Mouse (Mus musculus) thymus, postnatal 14 days (tissue): ENCODE results near the gene Nckap5.

Experiments used
- DNase-seq: peaks from one replicate; pipeline ENCODE4 v3.0.0; 2021

The Nckap5 gene

DNA sequence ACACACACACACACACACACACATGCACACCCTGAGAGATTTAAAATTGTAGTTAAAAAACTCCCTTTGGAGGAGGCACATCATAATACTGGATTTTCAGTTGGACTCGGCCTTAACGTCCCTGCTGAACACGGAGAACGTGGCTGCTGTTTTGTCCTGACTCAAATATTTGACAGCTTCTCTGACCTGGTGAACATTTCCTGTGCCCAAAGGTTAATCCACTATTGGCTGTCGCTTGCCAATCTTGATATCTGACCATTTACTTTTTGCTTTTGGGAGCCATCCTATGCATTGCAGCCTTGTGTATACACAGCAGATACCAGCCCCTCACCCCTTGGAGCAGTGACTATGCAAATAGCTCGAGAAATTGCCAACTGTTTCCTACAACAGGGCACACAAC lies 862.9 kb downstream of the Nckap5 start:
- DNase-seq, result no peak

GRCm38 (mm10) chr1:125951026-125951425 lies 879.6 kb downstream of the Nckap5 start:
- DNase-seq, result no peak

GRCm38 (mm10) chr1:125949076-125949475 lies 881.5 kb downstream of the Nckap5 start:
- no peak for DNase-seq

DNA sequence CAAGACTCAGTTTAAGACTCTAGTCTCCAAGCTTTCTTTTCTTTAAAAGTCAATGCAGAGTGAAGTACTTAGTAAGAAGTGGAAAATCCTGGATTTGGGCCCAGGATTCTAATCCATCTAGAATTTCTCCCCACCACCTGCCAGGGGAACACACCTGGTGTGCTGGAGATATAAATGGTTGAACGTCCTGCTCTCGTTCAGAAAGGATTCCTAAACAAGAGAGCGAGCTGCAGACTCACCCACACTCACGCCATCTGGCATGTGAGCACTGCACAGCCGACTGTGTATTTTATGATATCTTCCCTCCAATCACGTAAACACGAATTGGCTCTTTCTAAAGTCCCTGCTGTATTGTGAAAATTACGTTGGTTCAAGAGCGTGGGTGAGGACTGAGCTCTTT lies 885.5 kb downstream of the Nckap5 start:
- no peak for DNase-seq

DNA sequence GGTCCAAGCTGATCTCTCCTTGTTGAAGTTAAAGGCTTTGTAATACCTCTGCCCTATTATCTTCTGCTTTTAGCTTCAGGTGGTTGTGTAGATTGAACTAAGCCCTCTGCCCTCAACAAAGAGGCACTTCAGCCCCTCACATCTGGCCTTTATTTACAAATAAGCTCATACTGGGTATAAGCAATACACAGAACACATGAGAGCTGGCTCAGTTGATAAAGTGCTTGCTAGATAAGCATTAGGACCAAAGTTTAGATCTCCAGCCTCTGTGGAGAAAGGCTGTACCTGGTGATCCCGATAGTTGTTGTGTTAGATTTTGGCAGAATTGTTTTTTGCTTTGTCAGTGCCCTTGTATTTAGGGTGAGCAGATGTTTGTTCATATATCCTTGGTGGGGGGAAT lies 887.3 kb downstream of the Nckap5 start:
- no peak for DNase-seq

- DNase-seq, result no peak
These were observed 905.1 kb downstream of the Nckap5 start for GRCm38 (mm10) chr1:125925486-125925885.

DNA sequence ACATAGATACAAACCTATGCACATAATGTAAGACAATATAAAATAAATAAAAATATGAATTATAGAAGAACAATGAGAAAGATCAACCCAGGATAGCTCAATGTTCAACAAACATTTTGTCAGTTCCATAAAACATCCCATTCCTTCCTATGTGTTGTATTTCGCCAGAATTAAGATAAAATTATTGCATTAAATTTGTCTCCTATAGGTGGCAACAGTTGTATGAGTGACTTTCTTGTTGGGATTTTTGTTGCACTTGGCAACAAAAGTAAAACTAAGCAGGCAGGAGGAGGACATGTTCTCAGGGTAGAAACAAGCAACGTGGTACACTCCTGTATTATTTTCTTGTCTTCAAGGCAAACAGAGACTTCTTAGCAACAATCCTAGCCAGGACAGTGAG lies 907.5 kb downstream of the Nckap5 start:
- DNase-seq, result no peak

DNA sequence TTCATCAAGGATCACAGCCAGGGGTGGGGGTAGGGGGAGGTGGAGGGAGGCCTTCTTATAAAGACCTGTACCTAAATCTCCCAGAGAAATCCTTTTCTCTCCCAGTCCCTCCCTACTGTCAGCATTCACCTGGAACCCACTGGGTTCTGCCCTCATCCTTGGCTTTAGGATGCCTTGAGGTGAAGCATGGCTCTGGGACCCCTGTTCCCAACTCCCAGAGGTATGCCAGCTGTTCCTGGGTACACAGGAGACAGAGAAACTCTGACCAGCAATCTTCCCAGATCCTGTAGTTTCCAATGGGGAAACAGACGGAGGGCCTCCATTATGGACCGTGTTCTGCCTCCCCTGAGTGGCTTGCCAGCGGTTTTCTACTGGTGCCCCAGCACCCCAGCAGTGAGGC lies 909.9 kb downstream of the Nckap5 start:
- no peak for DNase-seq

GRCm38 (mm10) chr1:125912601-125913600 lies 917.7 kb downstream of the Nckap5 start, which contains the start of gene Lypd1:
TSS of gene Lypd1 (minus strand) at chr1:125913101.
- no peak for DNase-seq

DNA sequence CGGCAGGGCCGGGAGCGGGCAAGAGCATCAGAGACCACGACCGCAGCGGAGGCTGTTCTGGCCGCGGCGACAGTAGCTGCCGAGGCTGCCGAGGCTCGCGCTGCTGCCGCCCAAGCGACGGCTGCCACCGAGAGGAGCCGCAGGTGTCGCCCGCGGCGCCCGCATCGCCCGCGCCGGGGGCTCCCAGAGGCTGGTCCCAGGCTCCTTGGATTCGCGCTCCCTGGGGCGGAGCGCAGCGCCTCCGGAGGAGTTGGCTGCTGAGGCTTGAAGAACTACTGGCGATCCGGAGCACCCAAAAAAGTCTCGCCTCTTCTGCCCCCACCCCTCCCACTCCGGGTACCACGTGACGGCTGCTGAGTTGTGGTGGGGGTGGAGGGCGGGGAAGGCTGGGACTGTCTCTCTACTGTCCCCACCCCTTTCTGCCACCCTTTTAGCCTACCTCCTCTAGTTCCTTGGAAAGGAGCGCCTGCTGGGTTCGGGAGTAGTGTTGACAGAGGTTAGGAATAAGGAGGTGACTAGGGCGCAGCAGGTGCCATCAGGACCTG lies 918.6 kb downstream of the Nckap5 start:
- DNase-seq, result peak; percentile 45

- peak; percentile 7 for DNase-seq
These were observed 919.2 kb downstream of the Nckap5 start for GRCm38 (mm10) chr1:125911337-125911900.

- no peak for DNase-seq
These were observed 919.7 kb downstream of the Nckap5 start for GRCm38 (mm10) chr1:125910871-125911265.

GRCm38 (mm10) chr1:125910211-125910870 lies 920.3 kb downstream of the Nckap5 start:
- peak; percentile 25 for DNase-seq

DNA sequence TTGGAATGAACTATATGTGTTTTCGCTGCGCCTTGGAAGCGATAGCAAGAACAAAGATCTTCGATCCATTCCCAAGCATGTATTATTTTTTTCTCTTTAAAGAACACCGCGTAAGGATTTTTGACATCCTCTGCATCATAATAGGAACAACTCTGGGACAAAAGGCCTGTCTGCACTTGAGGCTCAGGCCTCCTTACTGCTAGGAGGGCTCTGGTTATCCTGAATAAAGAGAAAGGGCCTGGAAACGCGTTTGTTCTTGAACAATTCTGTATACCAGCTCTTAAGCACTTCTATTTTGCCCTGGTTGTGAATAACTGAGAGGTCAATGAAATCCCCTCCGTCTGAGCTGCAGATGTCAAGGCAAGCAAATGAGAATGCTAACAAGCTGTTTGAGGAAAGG lies 937.4 kb downstream of the Nckap5 start:
- DNase-seq, result no peak

DNA sequence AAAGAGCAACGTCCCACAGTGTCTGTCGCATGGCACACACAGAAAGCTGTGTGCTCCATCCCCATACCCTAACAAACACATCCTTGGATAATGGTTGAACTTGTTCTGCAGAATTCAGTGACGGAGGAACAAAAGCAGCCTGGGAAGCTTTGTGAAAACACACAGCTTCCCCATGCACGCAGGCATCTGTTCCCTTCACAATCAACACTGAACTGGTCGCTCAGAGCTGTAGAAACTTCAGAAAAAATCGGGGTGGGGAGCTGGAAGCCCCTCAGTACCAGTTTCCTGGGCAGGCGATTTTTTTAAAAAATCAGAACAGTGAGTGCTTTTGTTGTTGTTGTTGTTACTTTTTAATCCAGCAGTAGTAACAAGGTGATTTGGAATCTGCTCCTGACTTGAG lies 960.5 kb downstream of the Nckap5 start:
- no peak for DNase-seq
